In the genomic region with DNA sequence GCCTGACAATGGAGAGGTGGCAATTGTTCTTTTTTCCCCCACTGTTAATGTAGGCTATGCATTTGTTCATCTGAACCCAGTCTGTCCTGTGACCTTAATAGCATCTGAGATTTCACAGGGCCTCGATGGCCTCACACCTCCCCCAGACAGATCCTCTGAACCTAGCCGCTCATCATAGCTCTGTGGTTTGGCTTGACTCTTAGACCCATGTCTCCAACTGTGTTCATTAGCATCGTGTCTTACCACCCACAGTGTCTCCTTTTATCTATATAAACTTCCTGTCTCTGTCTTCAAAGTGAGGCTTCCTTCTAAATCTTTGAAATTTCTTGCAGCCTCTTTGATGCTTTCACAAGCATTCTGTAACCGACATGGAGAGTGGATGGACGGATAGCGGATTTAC, we compare ENCODE assay signal across 19 mouse cellular contexts.
"Had no signal": no experiment of that assay in that cellular context is flagged by ENCODE, and none has a peak within 500 bp of the region (broad histone marks: within the 10 kb centered on the region; RNA-seq: fewer than 3 reads in every experiment).

No protein-coding gene starts in this region.

- H3K27me3 ChIP-seq: liver, embryonic 13.5 days; midbrain, embryonic 13.5 days; neural tube, embryonic 13.5 days; stomach, embryonic 15.5 days had no signal

- ATAC-seq: intestine, embryonic 16.5 days; midbrain, embryonic 13.5 days; midbrain, embryonic 16.5 days had no signal

- H3K9me3 ChIP-seq: liver, embryonic 13.5 days; midbrain, embryonic 10.5 days; midbrain, embryonic 13.5 days; neural tube, embryonic 13.5 days; stomach, embryonic 15.5 days had no signal

- H3K27ac ChIP-seq: left cerebral cortex, adult 2 months; liver, embryonic 13.5 days; macrophage; midbrain, embryonic 10.5 days; midbrain, embryonic 13.5 days; neural tube, embryonic 13.5 days; stomach, embryonic 15.5 days had no signal

- H3K4me2 ChIP-seq: liver, embryonic 13.5 days; midbrain, embryonic 13.5 days; neural tube, embryonic 13.5 days; stomach, embryonic 15.5 days had no signal

- H3K9ac ChIP-seq: liver, embryonic 13.5 days; midbrain, embryonic 13.5 days; neural tube, embryonic 13.5 days; stomach, embryonic 15.5 days had no signal

- H3K4me1 ChIP-seq: liver, embryonic 13.5 days; midbrain, embryonic 10.5 days; midbrain, embryonic 13.5 days; neural tube, embryonic 13.5 days; stomach, embryonic 15.5 days had no signal

- DNase-seq: kidney, adult 18-20 months; kidney, adult 9 months; kidney, postnatal 36 days; layer of hippocampus, postnatal 36 days; liver, embryonic 13.5 days; right cerebral cortex, adult 18-20 months; right cerebral cortex, postnatal 14 days; right cerebral cortex, postnatal 4 days; thymus, adult 18-20 months; thymus, postnatal 36 days had no signal

- H3K4me3 ChIP-seq: left cerebral cortex, adult 2 months; liver, embryonic 13.5 days; midbrain, embryonic 10.5 days; midbrain, embryonic 13.5 days; myocyte; neural tube, embryonic 13.5 days; stomach, embryonic 15.5 days had no signal

- H3K36me3 ChIP-seq: liver, embryonic 13.5 days; midbrain, embryonic 10.5 days; midbrain, embryonic 13.5 days; neural tube, embryonic 13.5 days; stomach, embryonic 15.5 days had no signal
